Mouse (Mus musculus): ENCODE data around the gene Mob3c.

The Mob3c gene

GRCm38 (mm10) chr4:115878216-115878678, 50.4 kb downstream of the Mob3c start:
- intact Hi-C loops (cut with DNase I): no loop called here

DNA sequence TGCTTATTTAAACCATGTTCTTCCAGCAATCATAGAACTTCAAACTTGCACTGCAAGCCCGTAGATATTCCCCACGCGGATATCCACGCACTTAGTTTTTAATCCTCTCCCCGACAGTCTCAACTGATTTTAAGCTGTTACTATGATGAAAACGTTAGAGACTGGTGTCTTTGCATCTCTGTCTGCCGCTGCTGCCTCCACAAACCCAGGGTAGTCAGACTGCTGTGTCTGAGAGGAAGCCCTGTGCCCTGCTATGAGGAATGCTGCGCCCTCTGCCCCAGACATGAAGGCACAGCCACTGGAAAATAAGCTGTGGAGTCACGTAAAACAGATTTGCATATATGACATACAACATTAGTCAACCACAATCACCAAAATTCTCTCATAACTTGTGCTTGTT, 50.9 kb downstream of the Mob3c start:
- intact Hi-C loops (cut with DNase I): no loop called here

DNA sequence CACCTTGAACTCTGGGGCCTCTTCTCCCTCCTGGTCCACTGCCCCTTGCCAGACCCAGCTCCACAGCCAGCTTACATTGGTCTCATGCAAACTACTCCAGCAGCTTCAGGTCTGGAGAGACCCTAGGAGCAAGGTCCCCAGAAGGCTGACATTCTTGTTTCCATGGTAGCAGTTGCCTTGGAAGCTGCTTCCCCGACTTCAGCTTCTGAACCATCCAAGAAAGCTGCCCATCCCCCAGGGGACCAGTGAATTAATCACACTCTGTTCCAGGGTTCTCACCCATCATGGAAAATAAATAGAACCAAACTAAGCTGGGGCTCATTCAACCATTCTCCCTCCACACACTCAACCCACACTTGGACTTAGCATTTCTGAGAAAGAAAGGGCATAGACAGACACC, 53.3 kb downstream of the Mob3c start:
- intact Hi-C loops (cut with DNase I): no loop called here

DNA sequence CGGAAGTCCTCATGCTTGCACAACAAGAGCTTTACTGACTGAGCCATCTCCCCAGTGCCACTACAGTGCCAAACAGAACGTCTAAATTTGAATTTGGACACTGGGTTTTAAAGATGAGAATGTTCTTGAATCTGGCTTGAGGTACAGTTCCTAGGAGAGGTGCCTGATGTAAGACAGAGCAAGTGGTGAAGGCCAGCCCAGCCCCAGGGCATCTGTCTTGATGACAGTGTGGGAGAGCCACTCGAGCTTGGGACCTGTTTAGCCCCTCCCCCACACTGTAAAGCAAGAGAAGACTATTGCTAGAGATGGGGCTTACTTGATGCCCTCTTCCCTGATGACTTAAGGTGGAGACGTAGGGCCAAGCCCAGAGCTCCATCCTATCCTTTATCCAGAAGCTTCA, 54.3 kb downstream of the Mob3c start:
- intact Hi-C loops (cut with DNase I): no loop called here

DNA sequence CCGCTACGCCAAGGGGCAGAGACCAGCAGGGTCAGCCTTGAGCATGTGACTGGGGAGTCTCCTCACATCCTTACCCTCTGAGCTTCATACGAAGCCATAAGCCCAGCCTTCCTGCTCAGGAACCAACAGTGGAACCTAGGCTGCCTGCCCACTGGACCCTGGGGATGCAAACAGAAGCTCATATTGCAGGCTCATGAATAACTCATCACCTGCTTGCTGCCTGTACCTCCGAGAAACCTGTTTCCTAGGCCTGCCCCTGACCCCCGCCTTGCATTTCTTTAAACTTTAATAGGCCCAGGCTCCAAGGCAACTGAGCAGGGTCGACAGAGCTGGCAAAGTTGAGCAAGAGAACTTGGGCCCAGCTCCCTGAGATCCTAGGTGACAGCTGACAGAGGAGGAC, 56.1 kb downstream of the Mob3c start, which contains the start of gene Kncn:
Gene Kncn (plus strand): TSS at position 379 of the 400 bp plus-strand sequence.
- intact Hi-C loops (cut with DNase I): no loop called here

All from adrenal gland (tissue).